Mouse (Mus musculus): ENCODE data around the gene Cpsf6.

Gene Cpsf6

GRCm38 (mm10) chr10:117379908-117380307 is at the start of gene Cpsf6:
Gene Cpsf6 (minus strand): TSS chr10:117380015.
- DNase-seq (ENCODE audit: low spot score): no peak

DNA sequence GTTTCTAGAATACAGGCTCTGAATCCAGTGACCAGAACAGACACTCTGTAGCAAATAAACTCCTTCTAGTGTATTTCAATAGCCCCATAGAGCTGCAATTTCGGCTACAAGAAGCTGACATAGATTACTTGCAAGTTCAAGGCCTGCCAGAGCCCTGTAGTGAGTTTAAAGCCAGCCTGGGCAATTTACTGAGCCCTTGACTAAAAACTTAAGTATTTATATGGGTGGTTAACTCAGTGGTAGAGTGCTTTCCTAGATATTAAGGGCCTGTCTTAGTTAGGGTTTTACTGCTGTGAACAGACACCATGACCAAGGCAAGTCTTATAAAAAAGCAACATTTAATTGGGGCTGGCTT is 46.8 kb upstream of the Cpsf6 start:
- DNase-seq (ENCODE audit: low spot score): no peak

GRCm38 (mm10) chr10:117425907-117426614 is 46.2 kb upstream of the Cpsf6 start:
- no peak for DNase-seq (ENCODE audit: low spot score)

GRCm38 (mm10) chr10:117425013-117425412 is 45.2 kb upstream of the Cpsf6 start:
- no peak for DNase-seq (ENCODE audit: low spot score)

DNA sequence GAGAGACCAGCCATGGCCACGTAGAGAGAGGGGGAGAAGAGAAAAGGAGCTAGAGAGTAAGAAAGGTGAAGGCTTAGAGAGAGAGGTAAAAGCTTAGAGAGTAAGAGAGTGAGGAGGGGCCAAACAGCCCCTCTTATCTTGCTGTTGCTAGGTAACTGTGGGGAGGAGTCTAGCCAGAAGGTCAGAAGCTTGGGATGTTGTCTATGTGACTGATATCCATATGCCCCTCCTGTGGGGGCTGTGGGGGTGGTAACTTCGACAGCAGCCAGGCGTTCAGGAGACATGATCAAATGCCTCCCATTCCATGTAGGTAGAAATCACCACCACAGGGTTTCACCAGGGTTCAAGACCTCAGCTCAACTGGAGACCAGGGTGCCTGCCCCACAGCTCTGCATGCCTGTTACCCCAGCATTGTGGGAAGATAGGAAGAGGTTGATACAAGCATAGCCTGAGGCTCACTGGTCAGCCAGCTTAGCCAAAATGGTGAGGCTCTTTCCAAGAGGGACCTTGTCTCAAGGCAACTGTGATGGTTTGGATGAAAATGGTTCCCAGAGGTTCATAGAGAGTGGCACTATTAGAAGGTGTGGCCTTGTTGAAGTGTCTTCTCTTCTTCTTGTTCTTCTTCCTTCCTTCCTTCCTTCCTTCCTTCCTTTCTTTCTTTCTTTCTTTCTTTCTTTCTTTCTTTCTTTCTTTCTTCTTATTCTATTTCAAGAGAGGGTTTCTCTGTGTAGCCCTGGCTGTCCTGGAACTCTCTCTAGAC is 44.5 kb upstream of the Cpsf6 start:
- DNase-seq (ENCODE audit: low spot score): no peak

- no peak for DNase-seq (ENCODE audit: low spot score)
Measured at GRCm38 (mm10) chr10:117423025-117424002, 43.5 kb upstream of the Cpsf6 start.

GRCm38 (mm10) chr10:117422174-117422808 is 42.5 kb upstream of the Cpsf6 start:
- no peak for DNase-seq (ENCODE audit: low spot score)

- DNase-seq (ENCODE audit: low spot score): no peak
Measured at GRCm38 (mm10) chr10:117421283-117422107, 41.7 kb upstream of the Cpsf6 start.

DNA sequence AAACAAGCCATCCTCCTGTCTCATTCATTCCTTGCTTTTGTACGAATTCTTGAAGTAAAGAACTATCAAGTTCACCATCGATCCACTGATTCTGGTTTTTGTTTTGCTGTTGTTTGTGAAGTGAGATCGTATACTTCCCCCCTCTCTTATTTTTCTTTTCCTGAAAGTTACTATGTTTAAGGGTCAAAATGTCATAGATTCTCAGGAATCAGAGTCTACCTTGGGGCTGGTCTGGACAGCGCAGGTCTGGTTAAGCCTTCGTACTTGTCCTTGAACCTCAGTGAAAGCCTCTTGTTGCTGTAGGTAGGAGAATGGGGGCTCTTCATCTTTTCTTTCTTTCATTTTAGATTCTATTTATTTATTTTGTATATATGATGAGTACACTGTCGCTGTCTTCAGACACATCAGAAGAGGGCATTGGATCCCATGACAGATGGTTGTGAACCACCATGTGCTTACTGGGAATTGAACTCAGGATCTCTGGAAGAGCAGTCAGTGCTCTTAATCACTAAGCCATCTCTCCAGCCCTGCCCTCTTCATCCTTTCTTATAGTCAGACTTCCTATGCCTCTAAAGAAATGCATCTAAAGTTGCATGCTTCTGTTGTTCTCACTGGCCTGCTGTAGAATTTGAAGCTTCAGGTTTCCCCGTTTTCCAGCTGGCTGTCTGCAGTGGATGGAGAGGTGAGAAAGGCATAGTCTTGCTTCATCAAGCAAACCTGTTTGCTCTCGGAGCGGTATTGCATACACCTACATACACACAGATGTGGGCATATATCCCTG is 40.9 kb upstream of the Cpsf6 start:
- DNase-seq (ENCODE audit: low spot score): no peak

DNA sequence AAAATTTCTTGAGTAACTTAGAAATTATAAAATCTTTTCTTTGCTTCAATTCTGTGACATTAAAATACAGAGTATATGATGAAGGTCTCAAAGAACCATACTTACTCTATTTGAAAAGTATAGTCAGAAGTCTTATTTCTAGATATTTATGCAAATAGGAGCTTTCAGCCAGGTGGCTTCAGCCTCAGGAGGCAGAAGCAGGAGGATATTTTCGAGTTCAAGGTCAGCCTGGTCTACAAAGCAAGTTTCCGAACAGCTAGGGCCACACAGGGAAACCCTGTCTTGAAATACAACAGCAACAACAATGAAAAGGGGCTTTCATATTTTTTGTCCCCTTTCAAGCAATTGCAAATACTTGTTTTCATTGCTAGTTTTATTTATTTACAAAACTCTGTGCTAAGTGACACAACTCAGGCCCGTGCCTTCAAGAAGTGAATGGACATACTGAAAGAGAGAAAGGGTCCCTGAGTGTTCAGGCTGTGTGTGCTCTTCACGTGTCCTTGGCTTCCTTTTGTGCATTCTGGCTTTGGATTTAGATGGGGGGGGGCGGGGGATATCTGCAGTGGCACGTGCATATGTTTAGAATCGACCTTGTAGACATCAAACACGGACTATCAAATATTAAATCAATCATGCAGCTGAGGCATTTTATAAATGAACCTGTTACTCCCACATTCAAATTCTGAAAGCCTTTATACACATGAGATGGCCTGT is 39.9 kb upstream of the Cpsf6 start:
- DNase-seq (ENCODE audit: low spot score): no peak

DNA sequence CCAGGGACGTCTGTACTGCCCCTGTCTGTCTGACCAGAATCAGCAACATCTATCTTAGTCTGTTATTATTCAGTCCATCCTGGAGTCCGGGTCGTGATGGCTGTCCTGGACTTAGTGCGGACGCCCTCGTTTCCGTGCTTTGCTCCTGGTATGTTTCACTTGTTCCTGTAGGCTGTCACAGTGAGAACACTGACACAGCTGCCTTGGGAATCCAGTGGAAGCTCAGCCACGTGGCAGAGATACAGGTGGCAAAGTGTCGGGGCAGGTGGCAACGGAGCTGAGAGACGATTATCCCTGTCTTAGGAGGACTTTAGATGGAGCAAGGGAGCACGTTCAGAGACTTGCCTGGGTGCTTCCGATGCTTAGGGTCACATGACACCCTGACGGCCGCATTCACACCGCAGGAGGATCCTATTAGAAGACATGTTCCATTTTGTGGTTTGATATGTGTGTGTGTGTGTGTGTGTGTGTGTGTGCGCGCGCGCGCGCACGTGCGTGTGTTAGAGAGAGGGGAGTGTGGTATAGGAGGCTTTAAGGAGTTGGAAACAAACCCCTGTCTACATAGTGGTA is 38.9 kb upstream of the Cpsf6 start:
- no peak for DNase-seq (ENCODE audit: low spot score)

DNA sequence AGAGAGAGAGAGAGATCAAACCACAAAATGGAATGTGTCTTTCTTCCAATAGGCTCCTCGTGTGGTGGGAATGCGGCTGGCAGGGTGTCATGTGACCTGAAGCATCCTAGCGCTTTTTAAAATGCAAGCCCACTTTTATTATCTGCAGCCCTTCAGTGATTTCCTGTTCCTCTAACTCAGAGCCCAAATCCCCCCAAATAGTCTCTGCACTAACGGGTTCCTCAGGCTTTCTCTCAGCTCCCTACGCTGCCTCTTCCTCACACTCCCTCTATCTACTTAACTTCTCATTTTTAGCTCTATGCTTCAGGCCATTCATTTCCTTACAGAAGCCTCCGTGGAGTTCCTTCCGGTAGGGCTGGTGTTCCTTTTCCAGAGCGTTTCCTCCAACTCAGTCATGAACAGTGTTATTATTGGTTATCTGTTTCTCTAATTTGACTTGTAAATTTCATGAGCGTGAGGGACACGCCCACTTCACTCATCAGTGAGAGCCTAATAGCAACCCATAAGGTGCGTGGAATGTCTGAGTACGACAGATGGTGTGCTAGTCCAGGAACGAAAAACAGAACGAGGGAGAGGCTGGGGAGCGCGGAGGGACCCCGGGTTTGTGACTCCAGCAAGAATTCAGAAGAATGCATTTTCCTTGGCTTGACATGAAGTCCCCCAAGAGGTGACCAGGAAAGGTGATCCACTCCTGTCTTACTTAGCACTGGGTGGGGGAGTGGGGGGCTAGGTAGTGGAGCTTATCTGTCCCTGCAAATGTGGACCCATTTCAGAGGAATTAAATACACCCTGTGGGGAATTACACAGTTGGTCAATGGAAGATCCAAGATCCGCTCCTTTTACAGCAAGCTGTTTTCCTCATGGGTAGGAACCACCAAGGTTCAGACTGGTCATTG is 38.2 kb upstream of the Cpsf6 start:
- no peak for DNase-seq (ENCODE audit: low spot score)

DNA sequence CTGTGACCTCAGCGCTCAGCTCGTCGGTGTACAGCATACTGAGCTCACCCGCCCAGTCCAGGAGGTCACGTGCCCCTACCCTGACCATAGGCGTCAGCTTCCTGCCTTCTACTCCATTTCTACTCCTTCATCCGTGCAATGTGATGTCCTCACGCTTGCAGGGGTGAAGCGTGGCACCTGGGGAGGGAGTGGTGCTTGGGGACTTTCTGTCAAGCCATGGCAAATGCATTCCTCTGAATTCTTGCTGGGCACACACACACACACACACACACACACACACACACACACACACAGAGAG is 37.6 kb upstream of the Cpsf6 start:
- no peak for DNase-seq (ENCODE audit: low spot score)

DNA sequence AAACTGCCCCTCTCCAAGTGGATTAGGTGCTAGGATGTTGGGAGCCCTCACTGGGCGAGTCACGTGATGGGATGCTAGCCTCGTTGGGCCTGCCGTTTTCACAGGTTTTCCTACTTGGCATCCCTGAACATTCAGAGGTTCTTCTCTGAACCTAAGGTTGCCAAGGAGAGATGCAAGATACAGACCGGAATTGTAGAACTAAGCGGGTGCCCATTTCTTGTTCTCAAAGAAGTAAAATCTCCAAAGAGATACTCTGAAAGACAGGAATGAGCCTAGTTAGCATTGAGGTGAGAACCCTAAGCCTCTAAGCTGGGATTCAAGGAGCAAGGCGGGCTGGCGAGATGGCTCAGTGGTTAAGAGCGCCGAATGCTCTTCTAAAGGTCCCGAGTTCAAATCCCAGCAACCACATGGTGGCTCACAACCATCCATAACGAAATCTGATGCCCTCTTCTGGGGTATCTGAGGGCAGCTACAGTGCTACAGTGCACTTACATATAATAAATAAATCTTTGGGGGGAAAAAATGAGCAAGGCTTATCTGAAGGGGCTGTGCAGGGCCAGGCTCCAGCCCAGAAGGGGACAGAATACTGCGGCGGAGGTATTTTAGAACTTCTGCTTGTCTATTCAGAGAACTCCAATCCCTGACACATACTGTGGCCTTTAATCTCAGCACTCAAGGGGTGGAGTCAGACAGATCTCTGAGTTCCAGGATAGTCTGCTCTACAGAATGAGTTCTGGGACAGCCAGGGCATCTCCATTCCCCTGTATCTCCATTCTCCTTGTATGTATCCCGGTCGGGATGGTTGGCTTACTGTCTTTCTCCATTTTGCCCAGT is 37.0 kb upstream of the Cpsf6 start:
- no peak for DNase-seq (ENCODE audit: low spot score)

GRCm38 (mm10) chr10:117416095-117416494 is 36.3 kb upstream of the Cpsf6 start:
- DNase-seq (ENCODE audit: low spot score): no peak

GRCm38 (mm10) chr10:117415364-117416057 is 35.7 kb upstream of the Cpsf6 start:
- no peak for DNase-seq (ENCODE audit: low spot score)

DNA sequence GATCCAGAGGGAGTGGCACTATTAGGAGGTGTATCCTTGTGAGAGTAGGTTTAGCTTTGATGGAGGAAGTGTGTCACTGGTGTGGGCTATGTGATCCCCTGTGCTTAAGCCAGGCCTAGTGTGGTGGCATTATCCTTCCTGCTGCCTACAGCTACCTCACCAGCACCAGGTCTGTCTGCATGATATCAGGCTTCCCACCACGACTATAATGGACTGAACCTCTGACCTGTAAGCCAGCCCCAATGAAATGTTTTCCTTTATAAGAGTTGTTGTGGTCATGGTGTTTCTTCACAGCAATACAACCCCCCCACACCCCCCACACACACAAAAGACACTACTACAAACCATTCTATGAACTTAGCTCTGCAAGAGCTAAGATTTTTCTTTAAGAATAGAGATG is 34.9 kb upstream of the Cpsf6 start:
- no peak for DNase-seq (ENCODE audit: low spot score)

Data from ovary, adult 18-20 months (tissue).